Mouse (Mus musculus) left cerebral cortex, postnatal 14 days (tissue): ENCODE data around the gene Gm30083. TPM values are rescaled to one million over a fixed set of nuclear protein-coding genes. Genes with fewer than 3 reads are reported as not detected.
A peak's percentile ranks its signal among the peaks of the same experiment; 100 is the strongest.

Experiments used
- DNase-seq, 2 experiments: peaks; one replicate each; pipeline ENCODE4 v3.0.0; 2021 to 2022; ENCODE audit warnings: low spot score in 2 of 2, mixed read lengths in 1 of 2
- intact Hi-C: fragments of 180-260 bp; cut with DNase I; formaldehyde crosslinking; loops from one replicate; pipeline ENCODE4 v1.15.1; 2025
- long read RNA-seq, 2 experiments: library from polyadenylated mRNA; stranded (forward); transcript quantifications; one replicate each; pipeline ENCODE4 v2.0.0; 2021
- total RNA-seq, 2 experiments: library from RNA; stranded (reverse); gene quantifications; 2 replicates each; pipeline ENCODE4 v1.2.3; 2021

Gm30083 gene
- total RNA-seq: not detected
- long read RNA-seq, experiment 1: 0 reads
- long read RNA-seq, experiment 2: 0 reads

DNA sequence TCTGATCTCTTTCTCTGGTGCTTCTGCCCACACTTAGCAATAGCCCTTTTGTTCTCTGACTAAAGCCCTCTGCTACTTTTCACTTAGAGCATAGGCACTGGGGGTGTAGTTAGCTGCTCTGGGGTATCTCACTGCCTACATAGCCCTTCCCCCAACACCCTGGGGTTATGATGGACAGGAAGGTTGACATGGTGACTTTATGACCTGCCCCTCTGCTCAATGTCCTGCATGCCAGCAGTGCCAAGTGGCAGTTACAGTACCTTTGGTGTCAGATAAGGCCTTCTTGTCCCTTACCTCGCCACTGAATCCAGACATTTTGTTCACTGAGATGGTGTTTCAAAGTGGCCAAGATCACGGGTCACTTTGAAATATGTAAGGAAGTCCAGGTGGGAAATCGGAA lies at the start of gene Gm30083:
Gene Gm30083, minus strand, starts transcription at position 120 of the 400 bp plus-strand sequence.
- no peak for DNase-seq
- intact Hi-C loops: no loop called here

DNA sequence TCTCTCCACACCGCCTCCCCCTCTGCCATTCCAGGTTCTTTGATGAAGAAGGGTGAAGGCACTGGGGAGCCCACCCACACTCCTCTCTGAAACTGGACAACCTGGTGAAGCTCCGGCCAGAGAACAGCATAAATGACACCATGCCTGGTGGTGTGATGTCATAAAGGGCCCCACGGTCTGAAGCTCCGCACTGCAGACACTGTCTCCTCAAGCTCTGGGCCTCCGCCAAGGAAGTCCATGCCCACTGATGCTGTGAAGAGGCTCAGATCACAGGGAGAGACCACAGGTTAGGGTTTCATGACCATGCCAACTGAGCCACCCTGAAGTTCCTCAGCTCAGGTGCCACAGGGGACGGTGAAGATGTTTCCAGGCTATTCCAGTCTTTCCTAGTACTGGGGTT lies 37.5 kb upstream of the Gm30083 start, which contains the start of gene Antxrl:
Gene Antxrl, plus strand, starts transcription at position 192 of the 400 bp plus-strand sequence.
- intact Hi-C loops: no loop called here
- DNase-seq: no peak

DNA sequence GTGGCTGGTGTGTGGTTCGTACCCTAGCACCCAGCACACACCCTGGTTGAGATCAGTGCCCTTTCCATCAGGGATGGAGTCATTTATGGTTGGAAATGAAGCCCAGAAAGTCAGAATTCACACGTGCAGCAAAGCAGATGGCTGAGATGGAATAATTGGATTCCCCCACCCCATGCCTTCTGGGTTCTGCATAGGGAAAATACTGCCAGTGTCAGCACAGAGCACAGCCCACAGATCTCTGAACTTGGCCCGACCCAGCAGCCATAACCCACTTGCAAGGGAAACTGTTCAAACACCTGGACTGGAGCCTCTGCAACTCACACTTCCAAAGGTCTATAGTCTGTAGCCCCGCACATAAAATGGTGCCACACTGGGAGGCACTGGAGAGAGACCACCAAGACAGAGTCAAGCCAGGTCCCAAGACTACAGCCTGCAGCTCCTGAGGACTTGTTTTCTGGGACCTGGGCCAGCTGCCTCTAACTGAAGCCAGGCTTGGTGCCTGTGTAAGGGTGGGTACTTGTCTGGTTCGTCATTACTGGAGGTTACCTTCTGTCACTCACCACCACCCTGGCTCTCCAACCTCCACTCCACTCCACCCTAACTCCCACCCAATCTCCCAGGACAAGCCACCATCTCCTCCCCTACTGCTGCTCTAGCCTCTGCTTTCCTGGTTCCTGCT lies 35.3 kb upstream of the Gm30083 start:
- no peak for DNase-seq

DNA sequence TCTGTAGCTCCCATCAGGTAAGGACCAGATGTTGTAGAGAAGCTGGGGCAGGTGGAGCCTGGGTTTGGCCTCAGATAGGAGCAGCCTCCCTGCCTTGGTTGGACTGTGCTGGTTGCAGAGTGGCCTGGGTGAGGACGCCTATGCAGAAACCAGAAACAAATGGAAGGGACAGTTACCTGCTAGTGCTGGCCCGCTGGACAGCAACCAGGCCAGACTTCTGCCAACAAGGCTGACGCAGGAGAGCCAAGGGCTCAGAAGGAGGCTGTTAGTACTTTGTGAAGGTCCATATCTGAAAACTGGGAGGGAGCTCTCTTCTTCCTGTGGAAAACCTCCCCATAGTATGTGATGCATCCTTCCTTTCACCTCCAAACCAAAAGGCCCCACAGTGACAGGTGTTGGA lies 28.4 kb upstream of the Gm30083 start:
- no peak for DNase-seq

More for the DNA sequence above, 35.3 kb upstream of the Gm30083 start:
- intact Hi-C loops: no loop called here

DNA sequence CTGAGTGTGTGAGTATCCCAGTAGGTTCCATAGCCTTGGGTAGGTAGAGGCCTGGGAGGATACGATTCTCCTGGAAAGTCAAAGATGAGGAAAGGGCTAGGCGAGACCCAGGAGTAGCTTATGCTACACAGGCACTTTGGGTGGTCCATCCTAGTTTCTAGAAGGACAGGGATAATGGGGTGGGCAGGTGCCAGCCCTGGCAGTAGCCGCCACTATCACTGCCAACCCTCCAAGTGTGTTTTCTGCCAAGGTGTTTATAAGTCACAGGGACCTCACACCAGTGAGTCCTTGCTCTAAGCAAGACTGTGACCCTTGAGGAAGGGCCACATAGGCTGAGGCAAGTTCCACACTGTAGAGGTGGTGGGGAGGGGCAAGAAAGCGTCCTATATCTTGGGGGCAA lies 26.3 kb upstream of the Gm30083 start:
- no peak for DNase-seq
- intact Hi-C loops: no loop called here

More for the DNA sequence above, 28.4 kb upstream of the Gm30083 start:
- intact Hi-C loops: no loop called here

DNA sequence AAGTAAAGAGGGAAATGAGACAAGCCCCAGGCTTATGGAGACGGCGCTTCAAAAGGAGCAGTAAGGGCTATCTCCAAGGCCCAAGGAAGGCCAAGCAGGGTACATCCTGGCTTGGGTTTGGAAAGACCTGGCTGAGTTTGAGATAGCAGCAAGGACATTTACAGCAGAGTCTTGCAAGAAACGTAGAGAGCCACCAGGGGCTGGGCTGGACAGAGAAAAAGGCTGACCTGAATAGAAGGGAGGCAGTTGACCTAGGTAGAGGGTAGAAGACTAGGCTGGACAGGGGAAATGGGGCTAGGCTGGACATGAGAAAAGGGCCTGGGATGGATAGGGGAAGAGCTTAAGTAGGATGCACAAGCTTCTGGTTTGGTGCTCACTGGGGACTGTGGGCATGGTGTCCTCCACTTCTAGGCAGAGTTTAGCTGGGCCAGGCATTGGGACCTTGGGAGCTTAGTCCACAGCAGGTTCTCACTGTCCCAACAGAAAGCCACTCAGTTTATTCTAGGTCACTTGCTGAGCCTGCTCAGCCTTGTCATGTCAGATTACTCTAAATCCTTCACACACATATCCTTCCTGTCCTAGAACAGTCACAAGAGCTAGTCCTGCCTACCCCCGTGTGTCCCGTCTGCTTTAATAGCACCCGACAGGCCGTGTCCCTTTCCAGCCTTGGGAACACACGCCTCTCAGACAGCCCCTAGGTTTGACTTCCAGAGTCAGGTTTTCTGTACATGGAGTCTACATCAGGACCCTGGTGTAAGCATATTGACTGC lies 19.0 kb upstream of the Gm30083 start:
- DNase-seq: no peak
- intact Hi-C loops: no loop called here

DNA sequence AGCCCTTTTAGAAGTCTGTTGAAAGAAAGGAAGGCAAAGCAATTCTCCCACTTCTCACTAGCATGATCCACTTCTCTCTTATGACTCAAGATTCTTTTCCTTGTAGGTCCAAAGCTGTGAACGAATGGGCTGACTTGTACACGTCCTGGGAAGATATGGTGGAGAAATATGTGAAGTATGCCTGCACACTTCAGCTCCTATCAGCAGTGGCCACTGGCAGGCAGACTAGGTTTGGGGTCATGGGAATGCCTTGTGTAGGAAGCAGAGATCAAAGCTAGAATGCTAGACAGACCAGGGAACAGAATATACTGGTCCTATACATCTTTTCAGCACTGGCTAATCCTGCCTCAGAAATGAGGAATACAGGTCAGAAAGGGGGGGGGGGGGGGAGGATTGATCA lies 11.7 kb upstream of the Gm30083 start:
- intact Hi-C loops: no loop called here
- no peak for DNase-seq

DNA sequence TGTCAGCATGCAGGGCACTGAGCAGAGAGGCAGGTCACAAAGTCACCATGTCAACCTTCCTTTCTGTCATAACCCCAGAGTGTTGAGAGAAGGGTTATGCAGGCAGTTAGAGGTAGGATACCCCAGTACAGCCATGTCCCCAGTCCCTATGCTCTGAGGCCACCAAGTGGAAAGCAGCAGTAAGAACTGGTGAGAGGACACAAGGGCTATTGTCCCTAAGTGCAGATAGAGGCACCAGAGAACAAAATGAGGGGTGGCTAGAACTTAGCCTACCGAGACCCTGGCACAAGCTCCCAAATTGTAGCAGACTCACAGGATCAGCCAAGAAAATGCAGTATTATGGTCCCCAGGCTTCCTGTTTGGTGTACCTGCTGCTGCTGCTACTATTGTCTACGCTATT lies 2.0 kb upstream of the Gm30083 start:
- DNase-seq: no peak
- intact Hi-C loops: no loop called here

DNA sequence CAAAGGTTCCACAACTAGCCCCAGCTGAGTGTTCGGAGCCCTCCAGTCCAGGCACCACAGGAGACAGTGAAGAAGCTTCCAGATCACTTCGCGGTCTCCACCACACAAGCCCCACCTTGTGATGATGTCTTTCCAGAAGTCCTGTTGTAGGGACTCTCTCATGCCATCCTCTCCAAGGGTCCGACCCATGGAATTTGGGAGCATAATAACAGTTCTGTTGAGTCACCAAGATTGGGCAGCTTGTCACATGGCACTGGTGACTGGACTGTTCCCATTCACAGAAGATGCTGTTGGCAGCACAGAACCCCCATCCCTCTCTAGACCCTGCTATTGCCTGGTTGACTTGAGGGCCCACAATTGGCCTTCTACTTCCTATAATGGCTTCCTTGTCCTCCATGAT lies 1.4 kb upstream of the Gm30083 start, which contains the start of gene Gm5460:
Gene Gm5460, plus strand, starts transcription at position 378 of the 400 bp plus-strand sequence.
- no peak for DNase-seq
- intact Hi-C loops: no loop called here

DNA sequence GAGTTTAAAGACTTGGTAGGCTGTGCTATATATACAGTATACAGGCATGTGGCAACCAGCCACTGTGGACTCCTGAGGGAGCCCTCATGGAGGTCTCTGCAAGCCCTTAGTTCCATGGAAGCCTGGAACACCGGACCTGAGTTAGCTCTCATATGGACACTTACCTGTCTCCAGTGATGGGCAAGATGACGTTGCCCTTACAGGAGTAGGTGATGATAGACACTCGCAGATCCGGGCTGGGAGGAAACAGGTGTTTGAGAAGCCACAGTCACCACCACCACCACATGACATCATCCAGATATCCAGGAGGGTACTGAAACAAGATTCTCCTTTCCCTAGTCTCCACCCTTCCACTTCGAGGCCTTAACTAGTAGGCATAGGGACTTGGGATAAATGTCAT lies 12.6 kb downstream of the Gm30083 start:
- intact Hi-C loops: no loop called here
- DNase-seq: no peak

DNA sequence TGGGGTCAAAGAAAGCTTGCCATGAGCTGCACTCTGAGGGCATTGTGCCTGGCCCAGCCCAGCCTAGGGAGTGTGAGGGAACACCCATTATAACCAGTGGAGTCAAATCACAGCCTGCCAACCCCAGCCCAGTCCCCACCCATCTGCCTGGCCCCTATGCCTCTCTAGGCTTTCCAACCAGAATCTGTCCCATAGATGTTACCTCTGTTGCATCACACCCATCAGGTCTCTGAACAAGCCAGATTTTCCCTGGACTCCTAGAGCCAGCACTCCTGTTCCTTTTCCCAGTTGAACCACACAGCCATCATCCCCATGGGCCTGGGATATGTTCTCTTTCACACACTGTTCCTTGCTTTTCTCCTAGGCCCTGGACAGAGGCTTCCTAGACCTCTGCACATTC lies 13.5 kb downstream of the Gm30083 start:
- no peak for DNase-seq
- intact Hi-C loops: no loop called here

DNA sequence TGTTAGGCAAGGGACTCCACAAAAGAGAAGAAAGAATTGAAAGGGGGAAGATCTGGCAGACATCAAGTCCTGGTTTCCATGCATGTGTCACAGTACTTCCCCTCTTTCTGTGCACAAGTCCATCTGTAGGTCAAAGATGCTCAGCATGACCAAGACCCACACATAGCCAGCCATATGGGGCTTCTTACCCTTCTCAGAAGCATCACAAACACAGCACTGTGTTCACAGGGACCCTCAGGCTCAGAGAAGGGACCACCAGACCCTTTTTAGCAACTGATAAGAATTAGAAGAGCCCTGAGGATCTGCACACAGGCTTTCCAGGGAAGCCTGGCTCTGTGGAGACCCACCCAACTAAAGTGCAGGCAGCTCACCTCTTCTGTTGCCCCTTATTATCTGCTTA lies 14.9 kb downstream of the Gm30083 start:
- intact Hi-C loops: no loop called here
- DNase-seq: no peak

DNA sequence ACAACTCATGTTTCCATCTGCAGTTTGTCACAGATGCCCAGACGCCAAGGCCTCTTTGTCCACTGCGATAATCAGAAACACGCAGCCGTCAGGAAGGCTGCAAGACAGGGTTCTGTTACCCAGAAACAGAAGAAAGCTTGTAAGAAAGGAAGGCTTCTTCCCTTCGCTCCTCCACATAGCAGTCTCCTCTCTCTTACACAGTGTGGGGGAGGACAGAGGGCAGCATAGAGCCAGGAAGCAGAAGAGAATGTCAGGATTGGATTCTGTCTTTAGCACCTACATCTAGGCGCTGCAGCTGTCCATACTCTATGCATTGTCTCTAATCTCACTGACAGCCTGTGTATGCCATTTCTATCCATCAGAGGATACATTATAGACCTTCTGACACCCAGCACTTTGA lies 17.6 kb downstream of the Gm30083 start:
- DNase-seq: no peak

DNA sequence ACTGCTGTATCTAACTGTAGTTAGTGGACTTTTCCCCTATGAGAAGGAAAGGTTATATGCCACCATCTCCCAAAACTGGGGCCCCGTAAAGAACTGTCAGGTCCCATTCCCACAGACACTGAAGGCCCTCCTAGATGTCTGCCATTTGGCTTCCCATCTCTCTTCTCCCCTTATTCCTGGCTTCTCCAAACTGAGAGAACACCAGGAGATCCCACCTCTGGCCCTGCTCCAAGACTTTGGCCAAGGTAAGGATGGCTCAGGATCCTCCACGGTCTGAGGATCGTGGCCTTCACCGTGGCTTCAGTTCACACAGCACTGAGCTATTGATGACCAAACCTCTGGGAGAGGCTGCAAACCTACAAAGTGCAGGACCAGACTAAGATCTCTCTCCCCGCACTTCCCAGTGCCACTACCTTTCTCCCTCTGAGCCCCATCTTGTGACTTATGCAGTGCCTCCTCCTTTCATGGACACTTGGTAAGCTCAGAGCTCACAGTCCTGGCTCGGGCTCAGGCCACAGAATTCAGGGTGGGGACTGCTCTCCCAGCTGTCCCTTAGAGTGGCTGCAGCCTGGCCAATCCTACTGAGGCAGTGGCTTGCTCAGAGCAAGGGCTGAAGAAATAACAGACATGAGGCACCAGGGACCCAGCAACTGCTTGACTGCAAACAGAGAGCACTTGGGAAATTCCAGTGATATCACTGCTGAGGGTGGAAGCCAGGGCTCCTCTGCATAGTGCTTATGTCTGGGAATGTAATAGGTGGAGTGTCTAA lies 21.3 kb downstream of the Gm30083 start:
- intact Hi-C loops: no loop called here
- no peak for DNase-seq

More for the DNA sequence above, 17.6 kb downstream of the Gm30083 start:
- intact Hi-C loops: no loop called here

DNA sequence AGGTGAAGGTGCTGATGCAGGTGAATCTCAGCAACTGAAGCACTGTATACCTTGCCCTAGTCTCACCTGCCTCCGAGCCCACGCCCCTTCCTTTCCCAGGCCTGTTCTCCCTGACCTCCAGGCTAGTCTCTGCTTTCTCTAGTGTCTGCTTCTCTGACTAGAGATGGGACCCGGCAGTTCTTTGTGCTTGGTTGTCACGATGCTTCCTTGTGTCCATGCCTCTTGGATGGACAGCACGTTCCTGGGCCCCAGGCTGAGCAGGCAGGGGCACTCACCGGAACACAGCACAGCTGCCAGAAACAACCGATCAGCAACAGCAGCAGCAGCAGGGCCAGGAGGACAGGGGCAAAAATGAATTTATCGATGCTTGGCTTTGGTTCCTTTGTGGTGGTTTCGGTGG lies 21.9 kb downstream of the Gm30083 start:
- DNase-seq: no peak
- intact Hi-C loops: no loop called here

DNA sequence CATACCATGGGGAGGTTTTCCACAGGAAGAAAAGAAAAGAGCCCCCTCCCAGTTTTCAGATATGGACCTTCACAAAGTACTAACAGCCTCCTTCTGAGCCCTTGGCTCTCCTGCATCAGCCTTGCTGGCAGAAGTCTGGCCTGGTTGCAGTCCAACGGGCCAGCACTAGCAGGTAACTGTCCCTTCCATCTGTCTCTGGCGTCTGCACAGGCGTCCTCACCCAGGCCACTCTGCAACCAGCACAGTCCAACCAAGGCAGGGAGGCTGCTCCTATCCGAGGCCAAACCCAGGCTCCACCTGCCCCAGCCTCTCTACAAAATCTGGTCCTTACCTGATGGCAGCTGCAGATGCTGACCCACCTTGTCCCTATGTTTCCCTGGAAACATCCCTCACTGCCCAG lies 23.0 kb downstream of the Gm30083 start:
- DNase-seq: no peak
- intact Hi-C loops: no loop called here

DNA sequence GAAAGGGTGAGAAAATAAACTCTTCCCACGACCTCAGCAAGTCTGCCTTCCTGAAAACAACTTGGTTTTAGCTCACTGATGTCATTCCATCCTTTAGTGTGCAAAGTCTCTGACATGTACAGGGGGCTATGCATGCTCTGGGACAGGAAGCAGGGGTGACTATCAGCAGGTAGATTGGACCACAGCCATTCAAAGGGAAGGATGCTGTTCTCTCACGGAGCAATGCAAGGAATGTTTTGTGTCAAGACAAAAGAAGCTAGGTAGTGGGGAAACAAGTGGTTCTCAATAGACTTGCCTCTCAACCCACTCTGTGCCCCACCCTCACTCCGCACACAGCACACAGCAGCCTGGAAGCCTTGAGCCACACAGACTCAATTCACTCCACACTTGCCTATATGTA lies 25.8 kb downstream of the Gm30083 start:
- DNase-seq: no peak
- intact Hi-C loops: no loop called here

DNA sequence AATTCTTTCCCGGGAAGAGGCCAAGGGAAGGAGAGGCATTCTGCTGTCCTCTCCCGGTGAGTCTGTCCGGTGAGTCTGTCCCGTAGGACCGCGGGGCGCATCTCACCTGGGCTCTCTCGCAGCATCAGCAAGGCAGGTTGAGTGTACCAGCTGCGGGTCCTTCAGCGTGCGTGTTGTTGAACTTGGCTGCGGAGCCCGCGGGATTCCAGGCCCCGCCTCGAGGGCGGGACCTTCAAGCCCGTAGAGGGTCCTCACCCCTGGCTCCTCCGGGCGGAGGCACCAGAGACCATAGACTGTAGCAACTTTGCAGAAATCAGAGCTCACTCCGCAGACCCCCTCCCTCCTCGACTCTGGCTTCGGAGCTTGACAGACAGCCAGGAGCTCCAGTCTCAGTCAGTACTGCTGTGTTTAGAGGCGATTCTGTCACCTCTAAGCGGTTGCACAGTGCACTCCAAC lies 36.4 kb downstream of the Gm30083 start, which contains the start of gene Zfp488:
Gene Zfp488, minus strand, starts transcription at position 161 of the 456 bp plus-strand sequence.
- peak in 1 of 2 experiments; percentile 16 for DNase-seq
- intact Hi-C loops: loop anchor here (10.0 kb wide), 1 partner anchor 226 kb away; the partner anchor contains the start of gene Gprin2

DNA sequence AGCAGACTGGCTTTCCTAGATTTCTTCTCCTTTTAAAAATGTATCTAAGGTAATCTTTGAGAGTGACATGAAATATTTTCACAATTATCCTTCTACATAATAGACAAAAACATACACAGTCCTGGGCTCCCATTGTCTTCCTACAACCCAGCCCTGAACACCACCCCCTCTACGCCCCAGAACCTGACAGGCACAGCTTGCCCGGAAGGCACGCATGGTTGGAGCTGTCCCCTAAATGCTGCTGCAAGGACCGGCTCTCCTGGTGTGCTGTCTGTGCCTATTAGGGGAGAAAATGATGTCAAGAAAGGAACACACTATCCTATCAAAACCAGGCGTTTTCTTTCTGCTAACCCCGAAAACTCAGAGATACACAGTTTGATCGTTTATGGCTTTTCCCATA lies 37.2 kb downstream of the Gm30083 start:
- intact Hi-C loops: loop anchor here (10.0 kb wide), 1 partner anchor 227 kb away; the partner anchor contains the start of gene Gprin2
- DNase-seq: no peak

DNA sequence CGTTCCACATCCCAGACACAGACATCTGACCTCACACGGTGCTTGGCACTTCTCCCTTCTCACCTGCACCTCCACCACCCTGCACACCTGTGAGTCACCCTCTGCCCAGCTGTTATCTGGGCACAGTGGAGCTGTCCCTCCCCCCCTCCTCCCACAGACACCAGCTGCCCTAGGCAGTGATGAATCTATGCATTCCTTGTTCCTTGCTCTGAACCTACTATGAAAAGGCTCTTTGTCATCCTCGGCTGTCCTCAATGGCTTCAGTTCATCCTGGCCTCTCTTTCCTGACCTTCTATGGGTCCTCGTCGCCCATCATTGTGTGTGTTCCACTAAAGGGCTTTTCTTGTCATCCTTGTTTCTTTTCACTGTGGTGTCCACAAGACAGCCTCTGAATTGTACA lies 40.2 kb downstream of the Gm30083 start:
- peak in 1 of 2 experiments; percentile 30 for DNase-seq

More for the DNA sequence above, 40.2 kb downstream of the Gm30083 start:
- intact Hi-C loops: loop anchor here (10.0 kb wide), 1 partner anchor 230 kb away; the partner anchor contains the start of gene Gprin2
